Mouse (Mus musculus): ENCODE measurements around the gene Adprhl1.

Gene Adprhl1

DNA sequence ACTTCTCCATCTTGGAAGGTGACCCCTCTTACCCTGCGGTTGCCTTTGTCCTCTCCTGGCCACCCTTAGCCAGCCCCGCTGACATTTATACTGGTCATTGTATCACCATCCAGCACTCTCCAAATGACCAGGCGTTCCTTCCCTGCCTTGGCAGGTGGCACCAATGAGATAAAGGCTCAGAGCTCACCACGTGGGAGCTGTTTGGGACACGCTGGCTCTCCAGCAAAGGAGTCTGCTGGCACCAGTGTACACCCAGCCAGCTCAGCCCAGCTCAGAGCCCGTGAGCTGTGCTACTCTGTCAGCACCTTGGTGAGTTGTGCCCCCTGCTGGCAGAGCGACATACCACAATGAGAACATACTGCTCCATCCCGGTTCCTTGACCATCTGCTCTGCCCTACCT, at the start of gene Adprhl1:
TSS of gene Adprhl1 (minus strand) at position 144 of the 400 bp plus-strand sequence.
- peak; percentile 69 for DNase-seq

DNA sequence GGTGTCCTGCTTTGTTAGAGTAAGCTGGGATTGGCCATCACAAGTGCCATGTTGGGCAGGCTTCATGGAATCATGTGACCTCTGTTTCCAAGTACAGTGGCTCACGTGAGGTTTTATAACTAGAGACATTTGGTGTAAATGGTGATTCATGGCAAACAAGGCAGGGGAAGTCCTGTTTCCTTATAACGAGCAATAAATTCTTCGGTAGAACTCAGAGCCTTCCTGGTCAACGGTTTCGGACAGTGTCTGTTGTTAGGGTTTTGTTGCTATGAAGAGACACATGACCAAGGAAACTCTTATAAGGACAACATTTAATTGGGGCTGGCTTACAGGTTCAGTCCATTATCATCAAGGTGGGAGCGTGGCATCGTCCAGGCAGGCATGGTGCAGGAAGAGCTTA, 47.1 kb upstream of the Adprhl1 start:
- no peak for DNase-seq

DNA sequence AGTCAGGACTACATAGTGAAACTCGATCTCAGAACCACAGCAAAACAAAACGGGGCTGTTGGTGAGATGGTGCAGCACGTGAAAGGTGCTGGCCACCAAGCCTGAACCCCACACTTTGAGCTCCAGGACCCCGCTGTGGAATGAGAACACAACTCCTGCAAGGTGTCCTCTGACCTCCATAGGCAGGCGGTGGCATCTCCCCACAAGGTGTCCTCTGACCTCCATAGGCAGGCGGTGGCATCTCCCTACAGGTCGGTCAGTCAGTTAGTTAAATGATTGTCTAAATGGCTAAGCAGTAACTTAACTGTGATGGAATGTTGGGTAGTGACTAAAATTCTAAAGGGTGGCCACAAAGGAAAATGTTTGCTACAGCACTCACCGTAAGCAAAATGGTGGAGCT, 45.6 kb upstream of the Adprhl1 start:
- DNase-seq = peak; percentile 23

DNA sequence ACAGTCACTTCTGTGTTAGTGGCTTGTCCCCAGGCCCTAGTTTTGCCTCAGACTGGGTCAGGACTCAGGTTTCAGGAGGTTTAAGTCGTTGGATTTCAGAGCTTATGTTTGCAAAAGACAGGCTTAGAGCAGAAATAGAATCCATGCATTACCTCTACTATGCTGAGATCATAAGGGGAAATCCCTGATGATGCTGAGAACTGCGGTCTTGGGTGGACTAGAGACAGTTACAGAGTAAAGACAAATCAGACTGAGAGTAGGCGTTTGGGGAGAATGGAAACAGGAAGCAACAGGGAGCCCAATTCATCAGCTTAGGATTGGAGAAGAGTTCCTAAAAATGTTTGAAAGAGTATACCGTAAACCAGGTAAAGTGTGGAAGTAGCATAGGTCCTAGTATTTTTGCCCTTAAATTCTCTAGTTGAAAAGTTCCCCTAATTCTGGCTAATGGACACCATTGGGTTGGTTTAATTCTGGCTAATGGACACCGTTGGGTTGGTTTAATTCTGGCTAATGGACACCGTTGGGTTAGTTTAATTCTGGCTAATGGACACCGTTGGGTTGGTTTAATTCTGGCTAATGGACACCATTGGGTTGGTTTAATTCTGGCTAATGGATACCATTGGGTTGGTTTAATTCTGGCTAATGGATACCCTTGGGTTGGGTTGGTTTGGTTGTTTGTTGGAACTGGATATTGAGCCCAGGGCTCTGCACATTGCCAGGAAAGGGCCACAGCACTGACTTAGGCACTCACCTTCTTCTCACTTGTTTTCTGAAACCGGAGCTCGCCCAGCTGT, 39.9 kb upstream of the Adprhl1 start:
- no peak for DNase-seq

DNA sequence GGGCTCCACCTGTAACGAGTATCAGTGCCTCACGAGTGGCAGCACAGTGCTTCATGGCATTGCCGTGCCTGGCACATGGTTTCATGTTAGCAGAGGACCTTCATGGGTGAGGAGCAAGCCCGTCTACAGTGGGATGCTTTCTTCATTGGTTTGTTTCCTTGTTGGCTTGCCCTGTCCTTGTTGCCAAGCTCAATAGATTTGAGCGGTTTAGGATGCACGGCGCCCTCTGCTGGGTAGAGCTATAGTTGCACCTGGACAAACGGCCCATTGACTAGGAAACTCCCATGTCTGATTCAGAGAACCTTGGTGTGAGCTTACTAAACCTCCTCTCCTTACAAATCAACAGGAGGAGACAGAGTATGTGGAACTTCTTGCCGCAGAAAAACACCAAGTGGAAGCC, 38.4 kb upstream of the Adprhl1 start:
- peak; percentile 85 for DNase-seq

DNA sequence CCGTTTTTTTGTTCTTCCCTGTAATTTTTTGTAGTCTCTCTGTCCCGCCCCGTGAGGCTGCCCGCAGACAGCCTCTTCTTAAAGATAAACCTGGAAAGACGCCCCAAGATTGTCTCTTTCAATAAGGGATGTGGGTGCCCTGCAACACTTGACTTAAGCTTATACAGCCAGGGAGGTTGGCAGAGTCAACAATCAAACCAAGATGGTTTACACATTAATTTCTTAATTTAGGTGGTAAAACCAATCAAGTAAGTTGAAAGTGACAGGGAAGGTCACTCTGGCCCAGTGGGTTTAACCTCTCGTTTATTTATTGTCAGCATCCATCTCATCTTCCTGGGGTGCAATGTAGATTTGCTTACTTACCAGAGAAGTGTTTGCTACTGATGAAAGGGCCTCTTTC, 34.7 kb upstream of the Adprhl1 start:
- DNase-seq = no peak

DNA sequence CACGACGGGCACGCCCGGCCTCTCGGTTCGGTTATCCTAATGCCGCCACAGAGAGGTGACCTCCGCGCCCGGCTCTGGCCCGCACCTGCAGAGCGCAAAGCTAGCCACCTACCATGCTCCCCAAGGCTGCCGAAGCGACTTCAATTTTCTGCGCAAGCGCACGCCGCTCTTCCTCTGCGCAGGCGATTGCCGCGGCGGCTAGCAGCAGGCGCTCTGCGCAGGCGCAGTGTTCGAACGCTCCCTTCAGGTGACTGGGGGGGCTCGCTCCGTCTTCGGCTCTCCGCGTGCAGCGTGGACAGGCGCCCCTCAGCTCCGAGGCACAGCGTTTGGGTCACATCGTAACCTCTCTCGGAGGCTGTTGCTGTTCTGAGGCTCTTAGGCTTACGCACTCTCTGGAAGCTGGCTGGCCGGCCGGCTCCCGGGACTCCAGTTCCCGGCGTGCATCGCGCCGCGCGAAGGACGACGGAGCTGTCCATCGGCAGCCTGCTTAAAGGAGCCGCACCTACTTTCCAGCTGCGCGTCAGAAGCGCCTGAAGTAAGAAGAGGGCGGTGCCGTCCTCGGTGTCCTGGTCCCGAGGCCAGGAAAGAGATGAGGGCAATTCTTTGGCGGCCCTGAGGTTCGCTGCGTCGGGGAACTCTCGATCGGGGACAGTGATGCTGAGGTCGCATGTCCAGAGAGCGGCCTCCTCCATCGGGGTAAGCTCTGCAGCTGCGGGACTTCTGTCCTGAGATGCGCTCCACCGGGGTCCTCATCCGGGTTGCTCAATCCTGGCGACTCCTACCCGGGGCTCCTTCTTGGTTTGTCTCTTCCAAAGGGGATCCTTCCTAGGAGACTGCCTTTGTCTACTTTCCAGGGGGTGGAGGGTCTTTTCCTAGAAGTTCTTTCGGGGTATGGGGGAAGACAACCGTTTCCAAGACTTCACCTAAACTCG, 34.0 kb upstream of the Adprhl1 start, which contains the start of the genes Dcun1d2 and Tmco3:
TSS of gene Dcun1d2 (minus strand) at position 440 of the 932 bp plus-strand sequence.
TSS of gene Tmco3 (plus strand) at position 499 of the 932 bp plus-strand sequence.
- peak; percentile 98 for DNase-seq

DNA sequence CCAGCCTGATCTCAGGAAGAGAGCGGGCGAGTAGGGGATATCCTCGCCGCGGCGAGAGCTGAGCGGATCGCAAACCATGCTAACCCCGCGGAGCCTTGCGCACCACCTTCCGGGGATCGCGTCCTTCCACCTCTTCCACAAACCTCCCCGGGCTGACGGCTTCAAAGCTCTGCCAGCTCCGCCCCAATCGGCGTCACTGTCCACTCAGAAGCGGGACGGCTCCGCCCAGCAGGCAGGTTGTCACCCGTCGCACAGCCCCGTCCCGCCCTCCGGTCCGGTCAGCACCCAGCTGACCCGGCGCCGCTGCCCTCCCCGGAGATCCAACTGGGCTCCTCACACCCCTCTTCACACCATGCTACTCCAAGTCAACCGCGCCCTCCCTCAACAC, 33.3 kb upstream of the Adprhl1 start:
- peak; percentile 94 for DNase-seq

DNA sequence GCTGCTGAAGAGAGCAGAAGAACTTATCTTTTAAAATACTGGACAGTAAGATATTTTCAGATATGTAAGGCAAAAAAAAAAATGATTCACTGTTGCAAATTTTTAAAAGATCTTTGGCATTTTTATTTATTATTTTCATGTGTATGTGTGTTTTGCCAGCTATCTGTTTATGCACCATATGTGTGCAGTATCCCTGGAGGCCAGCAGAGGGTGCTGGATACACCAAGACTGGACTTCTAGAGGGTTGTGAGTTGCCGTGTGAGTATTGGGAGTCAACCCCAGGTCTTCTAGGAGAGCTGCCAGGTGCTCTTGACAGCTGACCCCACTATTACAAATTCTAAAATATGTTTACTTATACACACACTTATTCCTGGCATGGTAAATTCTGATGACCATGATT, 29.2 kb upstream of the Adprhl1 start:
- no peak for DNase-seq

DNA sequence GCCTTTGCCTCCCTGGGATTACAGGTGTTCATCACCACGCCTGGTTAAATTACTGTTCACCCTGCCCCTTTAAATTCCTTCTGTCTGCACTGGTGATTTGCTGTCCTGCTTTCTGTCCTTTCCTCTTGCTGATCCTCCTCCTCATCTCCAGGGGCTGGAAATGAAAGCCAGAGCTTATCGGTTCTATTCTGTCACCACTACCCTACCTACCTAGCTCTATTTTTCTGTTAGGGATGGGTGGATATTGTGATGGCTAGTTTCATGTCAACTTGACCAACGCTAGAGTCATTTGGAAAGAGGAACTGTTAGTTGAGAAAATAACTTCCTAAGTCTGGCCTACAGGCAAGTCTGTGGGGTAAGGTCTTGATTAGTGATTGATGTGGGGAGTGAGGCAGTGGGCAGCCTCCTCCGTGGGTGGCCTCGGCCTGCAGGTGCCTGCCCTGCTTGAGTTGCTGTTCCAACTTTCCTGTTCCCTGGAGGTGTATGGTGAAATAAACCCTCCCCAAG, 23.0 kb upstream of the Adprhl1 start:
- no peak for DNase-seq

DNA sequence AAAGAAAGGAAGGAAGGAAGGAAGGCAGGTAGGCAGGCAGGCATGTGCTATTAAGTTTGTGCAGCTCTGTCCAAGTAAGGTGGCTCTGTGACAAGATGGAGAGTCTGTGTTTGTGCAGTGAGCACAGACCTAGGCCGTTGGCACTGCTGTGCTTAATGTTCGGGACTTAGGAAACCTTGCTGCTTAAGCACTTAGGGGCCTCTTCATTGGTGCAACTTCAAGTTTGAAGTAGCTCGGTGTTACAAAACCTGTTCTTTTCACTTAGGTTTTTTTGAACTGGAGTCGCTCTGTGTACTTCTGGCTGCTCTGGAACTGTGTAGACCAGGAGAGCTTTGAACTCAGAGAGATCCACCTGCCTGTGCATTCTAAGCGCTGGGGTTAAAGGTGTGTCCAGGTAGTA, 18.9 kb upstream of the Adprhl1 start:
- no peak for DNase-seq

DNA sequence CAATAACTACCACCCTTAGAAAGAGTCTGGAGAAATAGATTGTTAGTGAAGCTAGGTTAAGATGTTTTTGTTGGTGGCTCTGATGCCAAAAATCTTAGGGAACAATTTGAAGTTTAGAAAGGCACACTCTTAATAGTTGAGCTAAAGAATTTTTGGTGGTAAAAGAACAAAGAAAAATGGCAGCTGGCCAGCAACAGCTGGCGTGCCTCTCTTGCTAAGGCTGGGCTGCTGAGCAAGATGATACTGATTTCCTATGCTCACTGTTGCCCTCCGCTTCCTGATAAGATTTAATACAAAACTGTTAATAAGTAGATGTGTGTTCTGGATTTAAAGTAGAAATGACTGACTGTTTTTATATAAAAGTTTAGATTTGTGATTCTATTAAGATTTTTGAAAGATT, 13.6 kb upstream of the Adprhl1 start:
- DNase-seq = no peak

DNA sequence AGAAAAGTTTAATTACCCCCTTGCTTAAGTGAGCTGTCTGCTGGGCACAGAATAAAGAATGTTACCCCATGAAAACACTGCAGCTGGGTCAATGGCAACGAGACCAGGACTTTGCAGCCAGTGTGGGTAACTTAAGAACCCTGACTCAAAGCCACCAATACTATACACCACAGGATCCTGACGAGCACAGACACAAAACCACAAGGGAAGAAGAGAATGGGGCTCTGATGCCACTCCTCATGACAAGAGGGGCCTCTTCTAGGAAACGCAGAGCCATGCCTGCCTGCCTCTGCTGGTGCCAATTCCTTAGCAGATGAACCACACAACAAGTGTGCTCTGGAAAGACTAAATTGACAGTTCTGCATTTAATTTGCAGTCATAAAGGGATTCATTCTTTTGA, 9.4 kb upstream of the Adprhl1 start:
- DNase-seq = no peak

DNA sequence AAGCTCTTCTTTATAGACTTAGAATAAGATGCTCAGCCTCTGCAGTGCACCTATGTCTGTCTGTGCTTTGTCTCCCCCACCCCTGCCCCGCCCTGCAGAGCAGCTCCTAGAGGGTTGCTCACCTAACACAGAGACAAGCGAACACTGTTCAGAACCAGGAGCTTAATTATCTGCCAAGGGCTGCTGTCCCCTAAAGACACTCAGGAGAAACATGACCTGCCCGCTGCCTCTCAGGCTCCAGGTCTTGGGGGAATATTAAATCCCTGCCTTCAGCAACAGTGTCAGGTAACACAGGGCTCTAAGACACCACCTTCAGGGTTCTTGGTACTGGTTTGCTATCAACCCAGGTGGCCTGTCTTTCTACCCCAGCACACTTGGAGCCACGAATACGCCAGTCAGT, 549 bp downstream of the Adprhl1 start:
- no peak for DNase-seq

DNA sequence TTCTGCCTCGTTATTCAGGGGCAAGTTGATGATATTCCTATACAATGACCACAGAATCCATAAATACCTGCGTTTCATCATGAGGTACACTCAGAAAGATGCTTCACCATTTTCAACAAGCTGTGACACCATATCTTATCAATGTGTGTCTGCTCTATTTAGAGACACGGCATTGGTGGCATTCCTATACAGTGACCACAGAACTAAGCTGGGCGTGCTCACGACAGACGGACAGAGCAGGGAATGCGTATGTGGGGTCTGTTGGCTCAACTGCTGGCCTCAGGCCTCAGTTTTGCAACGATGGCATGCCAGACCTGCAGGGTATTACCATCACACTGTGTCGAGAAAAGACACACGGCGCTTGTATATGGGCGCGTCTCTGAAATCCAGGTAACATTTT, 1.1 kb downstream of the Adprhl1 start:
- DNase-seq = no peak

DNA sequence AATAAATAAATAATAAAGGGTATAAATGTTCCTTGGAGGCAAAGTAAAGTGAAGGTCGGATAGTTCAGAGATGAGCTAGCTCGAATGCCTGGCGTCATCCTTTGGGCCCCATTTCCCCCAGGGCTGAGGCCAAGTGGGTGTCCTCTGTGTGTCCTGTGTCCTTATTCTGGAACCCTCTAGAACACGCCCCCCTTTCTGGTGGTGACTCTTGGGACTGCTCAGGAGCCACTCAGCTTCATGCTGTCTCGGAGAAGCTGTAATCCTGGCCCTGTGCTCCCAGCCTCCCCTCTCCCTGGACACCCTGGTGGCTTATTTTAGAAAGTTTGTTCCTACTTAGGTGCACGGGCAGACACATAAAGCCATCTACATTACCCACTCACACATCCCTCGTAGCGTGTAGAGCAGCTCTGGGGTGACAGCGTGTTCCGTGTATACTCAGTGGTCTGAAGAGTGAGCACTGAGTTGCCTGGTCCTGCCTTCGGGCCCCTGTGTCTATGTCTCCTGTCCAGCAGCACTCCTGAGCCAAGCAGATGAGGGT, 9.6 kb downstream of the Adprhl1 start:
- no peak for DNase-seq

DNA sequence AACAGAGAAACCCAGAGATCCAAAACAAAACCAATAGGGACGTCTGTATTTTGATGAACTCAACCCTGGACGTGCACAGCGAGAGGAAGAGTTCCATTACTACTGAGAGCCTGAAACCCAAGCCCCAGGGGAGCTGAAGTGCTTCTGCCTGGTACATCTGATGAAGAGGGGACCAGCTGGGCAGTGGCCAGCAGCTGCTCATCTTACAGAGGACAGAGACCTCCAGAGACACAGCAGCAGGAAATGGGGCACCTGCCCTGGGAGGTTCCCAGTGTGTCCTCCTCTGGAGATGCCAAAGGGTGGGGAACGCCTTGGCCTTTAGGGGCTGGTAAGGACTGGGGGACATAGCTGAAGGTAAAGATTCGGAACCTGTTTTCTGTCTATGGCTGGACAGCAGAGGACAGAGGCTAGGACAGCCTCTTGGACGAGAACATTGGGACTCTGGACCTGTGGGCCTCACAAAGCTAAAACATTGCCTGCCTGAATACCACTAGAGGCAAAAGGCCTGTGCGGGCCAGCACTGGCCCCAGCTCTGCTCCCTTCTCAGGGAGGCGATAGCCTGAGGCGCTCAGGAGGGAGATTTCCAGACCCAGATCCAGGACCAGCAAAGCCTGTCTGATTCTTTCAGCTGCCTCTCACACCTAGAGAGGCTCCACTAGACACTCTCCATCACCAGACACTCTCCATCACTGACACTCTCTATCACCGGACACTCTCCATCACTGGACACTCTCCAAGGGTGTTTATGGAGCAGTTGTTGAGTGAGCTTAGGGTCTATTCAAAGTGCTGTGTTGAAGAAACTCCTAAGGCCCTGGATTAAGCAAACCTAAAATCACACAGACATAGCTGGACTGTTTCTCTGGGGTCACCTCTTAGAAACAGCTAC, 10.7 kb downstream of the Adprhl1 start:
- no peak for DNase-seq

DNA sequence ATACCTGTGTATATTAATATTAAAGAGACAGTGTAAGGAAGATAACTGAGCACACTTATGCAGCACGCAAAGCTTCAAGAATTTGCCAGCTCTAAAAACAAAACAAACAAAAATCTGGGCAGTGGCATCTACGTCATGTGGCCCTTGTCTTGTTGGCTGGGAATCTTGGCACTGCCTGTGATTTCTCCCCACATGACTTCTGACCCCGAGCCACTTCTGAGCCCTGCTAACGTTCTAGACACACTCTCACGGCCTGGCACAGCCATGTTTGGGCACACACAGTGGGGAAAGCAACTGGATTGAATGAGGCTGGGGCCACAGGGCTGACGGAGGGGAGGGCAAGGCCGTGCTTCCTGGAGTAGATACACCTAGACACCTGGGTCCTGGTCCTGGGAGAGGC, 13.3 kb downstream of the Adprhl1 start:
- peak; percentile 39 for DNase-seq

DNA sequence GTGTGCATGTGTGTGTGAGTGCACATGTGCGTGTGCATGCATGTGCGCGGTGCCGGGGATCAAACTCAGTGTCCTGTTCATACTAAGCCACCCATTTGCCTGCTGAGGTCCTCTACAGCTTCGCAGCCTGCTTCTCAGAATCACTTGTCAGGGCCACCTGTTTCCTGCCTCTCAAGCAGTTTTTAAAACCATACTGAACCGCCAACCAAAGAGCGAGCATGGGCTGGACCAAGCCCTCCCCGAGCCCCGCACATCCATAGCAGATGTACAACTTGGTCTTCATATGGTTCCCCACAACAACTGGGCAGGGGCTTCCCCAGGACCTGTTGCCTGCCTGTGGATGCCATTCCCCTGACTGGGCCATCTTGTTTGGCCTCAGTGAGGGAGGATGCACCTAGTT, 13.9 kb downstream of the Adprhl1 start:
- no peak for DNase-seq

DNA sequence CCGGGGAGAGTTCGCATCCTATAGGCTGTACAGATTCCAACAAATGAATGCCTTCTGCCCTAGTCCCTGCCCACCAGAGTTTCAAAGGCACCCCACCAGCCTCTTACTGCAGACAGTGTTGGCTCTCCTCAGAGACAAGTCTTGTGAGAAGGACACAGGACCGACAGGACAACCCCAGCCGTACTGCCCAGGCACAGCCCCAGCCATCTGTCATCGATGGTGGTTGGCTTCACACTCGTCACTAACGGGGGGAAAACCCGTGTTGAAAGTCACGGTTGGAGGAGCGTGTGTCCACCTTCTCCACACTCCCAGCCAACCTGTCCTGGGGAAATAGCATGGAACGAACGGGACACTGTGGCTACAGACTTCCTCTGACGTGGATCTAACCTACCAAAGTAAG, 19.2 kb downstream of the Adprhl1 start:
- DNase-seq = no peak

DNA sequence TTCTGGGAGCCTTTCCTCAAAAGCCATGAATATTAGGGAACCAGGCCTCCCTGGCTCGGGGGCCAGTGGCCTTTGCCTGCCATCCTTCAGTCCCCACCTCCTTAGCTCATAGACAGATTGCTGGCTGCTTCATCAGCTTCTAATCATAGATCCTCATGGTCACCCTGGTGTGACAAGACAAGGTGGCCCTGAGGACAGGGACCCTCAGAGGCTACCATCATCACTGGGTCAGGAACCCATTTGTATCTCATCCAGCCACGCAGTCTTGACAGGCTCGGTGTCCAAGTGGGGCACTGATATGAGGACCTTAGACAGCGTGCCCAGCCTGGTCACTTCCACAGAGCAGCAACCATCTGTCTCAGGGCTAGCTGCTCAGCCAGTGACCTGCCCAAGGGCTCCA, 23.5 kb downstream of the Adprhl1 start:
- no peak for DNase-seq

DNA sequence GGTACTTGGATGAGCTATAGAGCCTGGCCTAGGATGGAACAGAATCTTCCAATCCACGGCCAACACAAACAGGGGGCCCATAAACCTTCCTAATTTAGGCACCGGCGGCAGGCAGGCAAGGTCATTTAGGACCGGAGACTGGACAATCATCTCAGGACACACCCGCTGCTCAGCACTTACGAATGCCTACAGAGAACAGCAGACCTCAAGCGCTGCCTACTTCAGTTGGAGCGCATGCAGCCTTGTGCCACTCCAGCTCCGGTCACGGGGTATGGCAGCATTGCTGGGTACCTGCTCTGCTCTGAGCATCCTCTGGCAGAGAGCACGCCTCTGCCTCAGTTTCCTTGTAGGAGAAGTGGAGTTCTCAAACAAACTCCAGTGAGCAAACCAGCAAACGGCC, 24.2 kb downstream of the Adprhl1 start:
- DNase-seq = no peak

Measured in kidney, adult 18-20 months (tissue).